Mouse (Mus musculus) frontal cortex, postnatal 25 days (tissue): ENCODE data around the gene Catsper3.

ENCODE experiments used
- DNase-seq, 2 experiments: peaks; one replicate each; pipeline ENCODE4 v3.0.0; 2022; ENCODE audit warnings: low spot score in 2 of 2

Catsper3 gene

GRCm38 (mm10) chr13:55826796-55827678 is 42.7 kb downstream of the Catsper3 start:
- no peak for DNase-seq

DNA sequence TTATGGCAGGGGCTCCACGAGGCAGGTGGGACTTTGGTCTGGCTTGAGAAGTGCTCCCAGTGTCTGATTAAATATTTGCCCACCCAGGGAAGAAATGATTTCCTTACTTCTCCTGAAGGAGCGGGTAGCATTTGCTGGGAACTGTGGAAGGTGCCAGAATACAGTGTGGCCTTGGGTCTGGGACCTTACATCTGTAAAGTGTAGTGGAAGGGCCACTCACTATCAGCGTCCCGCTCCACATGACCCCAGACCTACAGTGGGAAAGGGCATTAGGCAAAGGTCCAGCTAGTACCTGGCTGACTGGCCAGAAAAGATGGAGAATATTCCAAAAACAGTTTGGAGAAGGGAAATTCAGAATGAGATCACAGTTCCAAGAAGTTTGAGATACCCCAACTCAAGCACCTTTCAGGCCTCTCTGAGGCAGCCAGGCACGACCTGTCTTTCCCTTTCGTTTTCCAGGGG is 43.3 kb downstream of the Catsper3 start:
- no peak for DNase-seq

- DNase-seq = no peak
Observed at GRCm38 (mm10) chr13:55828141-55829017, 44.0 kb downstream of the Catsper3 start.

DNA sequence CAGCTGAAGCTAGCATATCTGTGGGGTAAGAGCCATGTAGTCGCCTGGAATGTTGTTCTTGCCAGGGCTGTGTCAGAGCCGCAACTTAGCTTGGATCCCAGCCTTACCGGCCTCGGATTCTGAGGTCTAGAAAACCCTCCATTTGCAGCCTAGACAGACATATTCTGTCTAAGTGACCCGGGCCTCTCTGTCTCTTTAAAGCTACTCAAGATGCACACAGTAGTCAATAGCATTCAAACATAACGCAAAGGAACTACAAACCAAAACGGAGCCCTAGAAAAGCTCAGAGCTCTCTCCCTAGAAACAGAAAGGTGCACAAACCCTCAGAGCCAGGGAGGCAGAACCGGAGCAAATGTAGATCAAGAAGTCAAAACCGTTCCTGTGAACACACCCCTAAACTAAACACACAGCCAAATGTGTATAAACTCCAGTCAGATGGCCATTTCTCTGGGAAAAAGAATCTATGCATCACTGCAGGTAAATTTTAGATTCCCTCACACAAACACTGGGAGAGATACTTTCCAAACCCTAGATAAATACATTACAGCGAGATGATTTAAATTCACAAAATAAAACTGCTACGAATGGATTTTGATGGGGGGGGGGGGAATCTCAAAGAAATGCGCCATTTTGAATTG is 44.8 kb downstream of the Catsper3 start:
- no peak for DNase-seq

DNA sequence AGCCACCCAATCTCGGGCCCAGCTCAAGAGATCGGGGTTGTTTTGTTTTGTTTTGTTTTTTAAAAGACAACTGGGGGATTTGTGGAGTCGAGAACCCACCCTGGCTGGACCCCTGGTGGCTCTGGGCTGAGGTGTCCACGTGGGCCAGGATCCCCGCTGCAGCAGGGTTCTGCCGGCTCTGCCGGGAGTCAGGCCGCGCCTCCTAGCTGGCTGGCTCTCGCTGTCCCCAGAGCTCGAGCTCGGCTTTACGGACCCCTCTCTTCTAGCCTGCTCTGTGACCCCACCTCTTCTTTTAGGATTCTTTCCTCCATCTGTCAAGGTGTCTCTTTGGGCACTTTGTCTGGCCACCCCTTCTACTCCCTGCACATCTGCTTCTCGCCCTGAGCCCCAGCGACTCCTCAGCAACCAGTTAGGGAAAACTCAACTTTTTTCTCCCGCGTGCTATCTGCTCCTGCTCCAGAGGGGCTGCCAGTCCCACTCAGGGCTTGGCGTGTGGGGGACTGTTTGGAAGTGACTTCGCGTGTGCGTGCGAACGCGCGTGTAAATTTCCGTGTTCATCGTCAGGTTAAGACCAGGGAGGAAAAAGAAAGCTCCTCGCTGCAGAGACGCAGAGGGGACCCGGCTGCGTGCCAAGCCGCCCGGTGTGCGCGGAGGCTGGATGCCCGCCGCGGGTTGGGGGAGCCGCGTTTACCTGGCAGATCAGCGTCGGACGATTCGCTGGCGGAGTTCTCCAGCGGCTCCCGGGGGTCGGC is 45.9 kb downstream of the Catsper3 start:
- DNase-seq = no peak

DNA sequence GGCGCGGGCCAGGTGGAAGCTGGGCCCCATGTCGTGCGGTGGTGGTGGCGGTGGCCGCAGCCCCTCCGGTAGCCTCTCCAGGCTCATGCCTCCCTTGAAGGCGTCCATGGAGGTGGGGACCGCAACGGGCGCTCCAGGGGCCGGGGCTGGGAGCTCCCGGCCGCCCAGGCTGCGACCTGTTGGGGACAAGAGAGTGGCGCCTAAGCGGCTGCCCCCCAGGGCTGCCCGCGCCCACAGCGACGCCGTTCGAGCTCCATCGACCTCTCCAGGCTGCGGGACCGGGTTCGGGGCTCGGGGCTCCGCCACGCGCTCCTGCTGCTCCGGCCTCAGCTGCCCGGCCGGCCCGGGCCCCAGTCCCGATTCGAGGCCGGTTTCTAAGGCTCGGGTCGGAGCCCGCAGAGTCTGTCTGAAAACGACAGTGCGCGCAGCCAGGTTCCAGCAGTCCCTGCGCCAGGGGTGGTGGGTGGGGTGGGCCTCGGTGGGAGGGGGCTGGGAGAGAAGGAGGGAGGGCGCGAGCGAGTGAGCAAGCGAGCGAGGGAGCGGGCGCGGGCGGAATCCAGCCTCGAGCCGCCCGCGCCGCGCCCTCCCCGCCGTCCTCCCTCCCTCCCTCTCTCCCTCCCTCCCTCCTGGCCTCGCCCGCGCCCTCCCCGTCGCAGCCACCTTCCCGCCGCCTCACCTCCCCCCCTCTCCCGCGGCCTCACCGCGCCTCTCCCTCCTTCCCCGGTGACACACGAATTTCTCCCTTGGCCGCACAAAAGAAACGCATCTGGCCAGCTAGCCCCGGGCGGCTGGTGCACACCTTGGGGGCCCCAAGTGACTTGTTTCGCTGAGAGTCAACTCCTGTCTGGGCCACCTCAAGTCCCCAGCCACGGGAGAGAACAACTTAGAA is 46.7 kb downstream of the Catsper3 start:
- no peak for DNase-seq

DNA sequence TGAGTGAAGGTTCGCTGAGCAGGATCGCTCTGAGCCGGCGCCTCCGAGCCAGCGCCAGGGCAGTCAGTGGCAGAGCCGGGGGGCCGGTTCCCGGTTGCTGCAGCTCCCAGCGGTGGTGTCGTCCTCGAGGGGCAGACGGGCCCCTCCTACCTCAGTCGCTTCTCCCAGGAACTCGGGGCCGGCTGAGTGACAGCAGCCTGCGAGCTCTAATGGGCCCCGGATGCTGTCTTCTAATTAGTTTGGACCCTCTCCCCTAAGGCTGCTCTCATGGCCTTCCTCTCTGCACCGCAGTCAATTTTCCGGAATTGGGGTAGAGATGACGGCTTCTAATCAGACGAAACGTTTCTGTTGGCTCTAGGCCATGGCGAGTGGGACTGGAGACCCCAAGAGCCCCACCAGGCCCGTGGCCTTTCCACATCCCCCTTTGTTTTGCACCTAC is 47.4 kb downstream of the Catsper3 start:
- DNase-seq = no peak

GRCm38 (mm10) chr13:55832602-55833001 is 48.2 kb downstream of the Catsper3 start:
- DNase-seq = no peak

DNA sequence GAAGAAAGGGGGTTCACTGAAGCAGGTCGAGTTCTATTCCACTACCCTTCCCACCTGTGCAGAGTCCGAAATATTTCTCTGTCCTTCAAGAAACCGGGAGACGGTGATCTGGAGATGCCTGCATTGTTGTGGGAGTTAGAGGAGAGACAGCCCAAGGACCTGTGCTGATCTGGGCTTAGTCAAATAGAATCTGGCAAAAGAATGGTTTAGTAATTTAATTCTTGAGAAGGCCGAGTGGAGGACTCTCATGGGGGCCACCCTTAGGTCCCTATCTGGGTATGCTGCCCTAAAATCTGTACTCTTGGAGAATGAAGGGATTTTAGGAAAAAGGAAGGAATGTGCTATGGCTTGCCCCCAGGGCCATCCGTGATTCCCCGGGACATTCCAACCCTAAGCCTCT is 49.6 kb downstream of the Catsper3 start:
- DNase-seq = no peak

DNA sequence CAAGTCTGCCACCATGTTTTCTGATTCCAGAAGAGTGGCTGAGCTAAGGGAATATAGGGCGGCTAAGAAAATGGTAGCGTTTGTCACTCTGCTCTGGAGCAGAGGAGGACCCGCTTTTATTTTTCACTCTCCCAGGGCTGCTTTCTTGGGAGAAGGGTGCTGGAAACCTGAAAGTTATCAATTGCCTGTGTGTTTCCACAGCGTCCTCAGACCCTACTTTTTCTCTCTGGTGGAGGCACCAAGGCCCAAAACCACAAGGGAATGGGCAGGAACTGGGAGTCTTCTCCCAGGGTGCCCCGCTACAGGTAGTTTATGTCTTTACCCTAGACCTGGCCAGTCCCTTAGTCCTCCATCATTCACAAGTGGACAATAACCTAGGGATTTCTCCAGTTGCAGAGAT is 50.3 kb downstream of the Catsper3 start:
- no peak for DNase-seq

DNA sequence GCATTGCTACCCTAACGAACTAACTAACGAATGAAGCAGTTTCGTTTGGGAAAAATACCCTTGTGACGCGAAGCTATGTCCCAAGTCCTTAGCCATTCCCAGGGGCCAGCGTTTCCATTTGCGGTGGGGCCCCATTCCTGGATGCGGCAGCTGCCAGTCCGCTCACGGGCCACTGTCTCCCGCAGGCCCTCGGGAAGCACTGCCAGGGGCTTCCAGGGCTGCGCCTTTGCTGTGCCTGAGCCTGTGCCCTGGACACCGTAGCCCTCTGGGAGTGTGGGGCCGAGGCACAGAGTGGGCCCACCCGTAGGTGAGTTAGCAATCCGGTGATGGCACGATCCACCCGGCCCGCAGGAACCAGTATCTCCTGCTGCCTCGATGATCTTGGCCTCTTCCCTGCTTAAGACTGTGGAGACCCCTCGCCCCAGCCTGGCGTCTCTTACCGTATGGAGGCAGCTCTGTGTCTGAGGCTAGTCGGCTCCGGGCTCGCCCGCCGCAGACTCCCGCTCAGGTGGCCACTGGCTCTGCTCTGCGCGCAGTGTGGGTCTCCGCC is 51.3 kb downstream of the Catsper3 start:
- DNase-seq = no peak

DNA sequence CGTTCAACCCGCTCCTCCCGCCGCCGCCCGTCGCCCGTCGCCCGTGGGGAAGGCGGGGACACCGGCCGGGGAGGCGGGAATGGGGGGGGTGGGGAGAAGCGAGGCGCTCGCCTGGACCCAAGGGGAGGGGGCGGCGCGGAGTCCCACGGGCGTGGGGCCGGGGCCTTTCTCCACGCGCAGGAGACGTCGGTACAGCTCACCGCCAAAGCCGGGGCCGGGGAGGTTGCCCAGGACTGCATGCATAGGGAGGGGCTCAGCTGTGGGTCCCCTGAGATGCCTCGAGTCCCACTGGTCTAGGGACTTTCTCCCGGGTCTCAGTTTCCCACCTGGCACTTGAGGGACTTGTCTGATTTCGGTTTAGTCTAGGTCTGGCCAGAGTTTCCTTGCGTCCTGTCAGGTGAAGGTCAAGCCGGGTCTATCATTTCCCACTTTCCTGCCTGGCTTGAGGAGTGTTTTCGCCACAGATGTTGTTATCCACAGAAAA is 51.8 kb downstream of the Catsper3 start, which contains the start of gene Pitx1:
Gene Pitx1 (minus strand): TSS at position 51 of the 484 bp plus-strand sequence.
- DNase-seq = no peak

DNA sequence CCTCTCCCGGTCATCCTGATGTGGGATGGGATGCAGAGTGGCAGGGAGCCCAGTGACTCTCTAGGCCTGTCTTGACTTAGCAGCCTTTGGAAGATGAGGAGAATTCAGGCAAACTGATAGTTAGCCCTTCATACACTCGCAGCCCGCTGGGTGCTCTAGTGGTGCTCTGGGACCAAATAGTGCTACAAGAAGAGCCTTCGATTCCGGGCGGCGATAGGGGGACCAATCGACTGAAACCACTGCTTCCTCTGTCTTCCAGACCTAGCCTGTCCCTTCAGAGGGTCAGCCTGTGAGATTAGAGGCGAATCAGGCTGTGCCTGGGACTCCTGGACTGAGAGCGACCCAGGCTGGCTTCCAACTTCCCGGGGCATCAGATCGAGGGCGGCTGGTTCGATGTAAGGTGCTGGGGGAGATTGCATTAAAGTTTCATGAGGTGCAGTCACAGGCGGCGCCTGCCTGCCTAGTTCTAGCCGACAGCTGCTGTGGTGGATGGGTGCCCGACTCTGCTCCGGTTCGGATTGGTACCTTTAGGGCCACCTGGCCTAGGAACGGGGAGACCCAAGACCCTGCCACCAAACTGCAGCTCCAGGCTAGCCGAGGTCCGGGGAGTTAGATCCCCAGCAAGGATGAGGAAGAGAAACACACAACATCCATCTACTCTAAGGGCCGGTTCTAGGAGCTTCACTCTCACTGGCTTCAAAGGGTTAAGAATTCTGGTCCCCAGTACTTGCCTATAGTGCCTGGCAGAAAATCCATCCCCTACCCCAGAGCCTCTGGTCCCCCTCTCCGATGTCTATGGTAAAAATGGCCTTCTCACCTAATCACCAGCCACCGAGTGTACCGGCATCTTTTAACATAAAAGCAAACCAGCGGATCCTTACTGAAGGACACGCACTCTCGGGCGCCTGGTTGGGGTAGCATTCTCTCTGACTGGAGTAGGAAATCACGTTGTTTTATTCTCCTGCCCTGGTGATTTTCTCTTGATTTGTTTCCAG is 52.7 kb downstream of the Catsper3 start:
- no peak for DNase-seq

- no peak for DNase-seq
Observed at GRCm38 (mm10) chr13:55840223-55840622, 55.9 kb downstream of the Catsper3 start.

GRCm38 (mm10) chr13:55843700-55844099 is 59.3 kb downstream of the Catsper3 start:
- DNase-seq = no peak

DNA sequence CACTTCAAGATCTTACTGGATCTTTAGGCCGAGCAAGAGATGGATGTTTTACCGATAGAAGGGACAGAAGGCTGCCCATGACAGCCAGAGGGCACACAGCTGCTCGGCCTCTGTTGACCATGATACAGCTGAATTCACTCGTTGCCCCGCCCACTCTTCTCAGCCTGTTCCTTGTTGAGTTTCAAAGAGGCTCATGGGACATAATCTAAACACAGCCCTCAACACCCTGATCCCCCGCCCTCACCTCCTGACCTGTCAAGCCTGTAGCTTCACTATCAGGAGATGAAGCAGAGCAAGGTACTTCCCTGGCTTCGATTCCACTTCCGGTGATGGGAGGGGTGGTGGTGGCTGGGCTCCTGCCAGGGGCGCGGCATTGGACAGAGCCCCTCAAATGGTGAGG is 63.4 kb downstream of the Catsper3 start:
- no peak for DNase-seq

DNA sequence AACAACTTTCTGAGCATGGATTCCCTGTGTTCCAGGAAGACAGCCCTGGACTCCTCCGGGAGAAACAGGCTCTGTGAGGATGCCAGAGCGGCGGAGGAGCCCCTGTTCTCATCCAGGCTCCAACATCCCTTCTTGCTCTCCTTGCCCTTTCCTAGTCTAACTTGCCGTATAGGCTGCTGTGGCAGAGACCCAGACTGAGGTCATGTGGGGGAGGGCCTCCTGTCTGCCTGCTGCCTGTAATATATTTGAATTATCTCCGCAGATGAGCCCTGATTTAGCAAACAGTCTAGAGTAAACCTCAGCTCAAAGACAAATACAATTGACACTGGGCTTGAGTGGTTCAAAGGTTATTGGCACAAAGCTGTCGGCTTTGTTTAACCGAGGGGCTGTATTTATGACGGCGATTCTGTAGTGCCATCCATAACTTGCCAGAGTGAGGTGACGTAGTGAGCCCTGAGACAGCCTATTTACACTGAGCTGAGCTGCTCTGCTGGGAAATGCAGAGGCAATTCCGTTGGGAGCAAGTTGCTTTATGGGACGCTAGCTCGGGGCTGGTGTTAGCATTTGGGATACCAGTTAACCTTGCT is 64.3 kb downstream of the Catsper3 start:
- no peak for DNase-seq

DNA sequence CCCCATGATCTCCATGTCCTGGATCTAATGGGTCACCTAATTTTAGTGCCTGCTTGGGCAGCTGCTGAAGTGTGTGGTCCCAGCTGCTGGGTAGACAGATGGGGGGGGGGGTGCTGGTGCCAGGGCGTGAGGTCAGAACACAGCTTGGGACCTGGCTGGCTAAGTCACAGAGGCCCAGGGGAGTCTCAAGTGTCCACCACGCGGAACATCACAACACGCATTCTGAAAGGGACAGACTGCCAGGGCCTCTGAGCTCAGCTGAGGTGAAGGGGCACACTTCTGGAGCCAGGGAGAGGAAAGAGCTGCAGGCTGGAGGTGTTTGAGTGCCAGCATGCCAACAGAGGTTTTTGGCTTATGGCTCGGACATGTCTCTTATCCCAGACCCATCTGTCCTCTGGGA is 66.4 kb downstream of the Catsper3 start:
- DNase-seq = no peak
